Mouse (Mus musculus): ENCODE measurements around the gene Hoxa5.
A peak's percentile ranks its signal among the peaks of the same experiment; 100 is the strongest.

The Hoxa5 gene

GRCm38 (mm10) chr6:52204050-52204752 lies at the start of gene Hoxa5:
Hoxa5 (minus strand) TSS chr6:52204587.
- DNase-seq = peak; percentile 81 to 88

DNA sequence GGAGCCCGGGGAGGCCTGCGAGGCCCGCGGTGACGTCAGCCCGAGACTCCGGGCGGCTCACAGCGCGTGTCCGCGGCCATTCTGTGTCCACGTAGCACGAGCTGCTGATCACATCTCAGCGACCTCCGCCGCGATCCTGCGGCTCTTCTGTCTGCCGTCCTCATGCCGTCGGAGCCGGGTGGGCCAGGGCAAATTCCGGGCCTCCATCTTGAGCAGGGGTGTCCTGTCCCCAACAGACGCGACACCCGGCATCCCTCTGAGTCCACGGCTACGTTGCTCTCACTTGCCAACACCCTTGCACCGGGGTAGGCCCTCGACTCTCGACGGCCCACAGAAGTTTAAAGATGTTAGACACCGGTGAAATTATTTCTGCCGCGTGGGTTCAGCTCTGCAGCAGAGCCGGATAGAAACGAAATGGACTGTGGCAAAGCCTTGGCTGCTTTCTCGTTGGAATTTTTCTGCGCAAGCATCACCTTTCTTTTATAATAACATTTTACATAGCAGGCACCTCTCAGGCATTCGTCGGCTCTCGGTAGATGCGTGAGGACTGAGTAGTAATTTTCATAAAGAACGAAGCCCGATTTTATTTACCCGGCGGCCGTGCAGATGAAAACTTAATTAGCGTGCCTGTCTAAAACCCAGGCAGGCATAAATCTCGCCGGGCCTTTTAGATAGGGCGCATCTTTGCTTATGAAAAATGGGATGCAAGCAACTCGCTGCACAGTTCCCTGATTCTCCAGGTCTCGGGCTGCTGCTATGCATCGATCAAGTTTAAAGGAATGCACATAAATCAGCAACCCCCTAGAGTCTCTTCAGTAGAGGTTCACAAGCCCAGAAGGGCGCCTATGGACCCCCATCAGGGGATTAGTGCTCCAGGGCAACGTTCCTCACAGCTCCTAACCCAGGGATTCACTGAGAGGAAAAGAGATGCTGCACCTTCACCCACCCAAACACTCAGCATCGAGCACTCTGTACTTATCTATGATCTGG lies 49.4 kb upstream of the Hoxa5 start:
- no peak for DNase-seq

DNA sequence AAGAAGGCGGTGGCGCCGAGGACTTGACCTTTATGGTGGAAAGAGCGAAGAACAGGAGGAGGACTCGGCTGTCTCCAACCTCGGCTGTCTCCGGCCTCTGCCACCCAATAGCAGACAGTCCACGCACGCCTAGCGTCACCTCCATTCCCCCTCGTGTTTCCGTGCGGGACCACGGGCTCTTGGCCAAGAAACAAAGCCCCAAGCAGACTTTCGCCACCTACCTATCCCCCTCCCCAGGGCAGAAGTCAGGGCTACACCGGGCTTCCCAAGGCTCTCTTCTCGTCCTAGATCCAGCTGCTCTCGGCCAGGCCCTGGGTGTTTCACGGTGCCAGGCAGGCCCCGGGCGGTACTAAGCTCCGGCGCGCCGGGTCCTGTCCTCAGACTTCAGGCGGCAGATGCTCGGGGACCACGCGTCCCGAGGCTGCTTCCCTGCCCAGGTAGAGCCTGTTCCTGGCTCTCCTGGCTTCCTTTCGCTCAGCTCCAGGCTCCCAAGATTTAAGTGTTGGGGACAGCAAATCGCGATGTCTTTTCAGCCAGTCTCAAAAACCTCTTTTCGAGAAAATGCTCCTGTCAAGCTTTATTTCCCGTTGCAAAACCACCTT lies 48.5 kb upstream of the Hoxa5 start:
- DNase-seq = no peak

- no peak for DNase-seq
These were observed 47.8 kb upstream of the Hoxa5 start for GRCm38 (mm10) chr6:52252016-52252774.

DNA sequence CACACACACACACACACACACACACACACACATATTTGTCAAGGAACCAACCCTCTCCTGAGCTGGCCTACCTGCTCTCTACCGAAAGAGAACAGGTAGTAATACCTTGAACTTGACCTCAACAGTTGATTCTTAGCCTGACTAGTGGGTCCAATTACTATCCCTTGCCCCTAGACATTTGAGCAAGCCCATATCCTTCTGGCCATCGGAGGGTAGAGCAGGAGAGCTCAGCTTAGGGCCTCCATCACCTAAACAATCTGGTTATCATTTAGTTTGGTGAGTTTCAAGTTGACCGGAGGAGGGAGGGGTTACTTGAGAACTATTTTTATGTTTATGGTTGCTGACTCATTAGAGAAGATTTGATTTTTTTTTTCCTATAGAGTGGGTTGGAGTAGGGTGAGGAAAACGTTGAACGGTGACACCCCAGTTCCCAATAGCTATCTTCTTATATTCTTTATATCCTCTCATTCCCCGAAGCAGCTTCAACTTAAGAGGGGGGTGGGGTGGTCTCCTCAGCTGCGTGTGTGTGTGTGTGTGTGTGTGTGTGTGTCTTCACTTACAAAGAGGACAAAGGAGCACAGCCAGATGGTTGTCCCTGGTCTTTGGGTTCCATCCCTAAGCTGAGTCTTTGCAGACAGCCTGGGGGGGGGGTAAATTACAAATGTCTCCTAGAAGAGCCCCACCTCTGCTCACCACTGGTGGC lies 46.9 kb upstream of the Hoxa5 start:
- no peak for DNase-seq

DNA sequence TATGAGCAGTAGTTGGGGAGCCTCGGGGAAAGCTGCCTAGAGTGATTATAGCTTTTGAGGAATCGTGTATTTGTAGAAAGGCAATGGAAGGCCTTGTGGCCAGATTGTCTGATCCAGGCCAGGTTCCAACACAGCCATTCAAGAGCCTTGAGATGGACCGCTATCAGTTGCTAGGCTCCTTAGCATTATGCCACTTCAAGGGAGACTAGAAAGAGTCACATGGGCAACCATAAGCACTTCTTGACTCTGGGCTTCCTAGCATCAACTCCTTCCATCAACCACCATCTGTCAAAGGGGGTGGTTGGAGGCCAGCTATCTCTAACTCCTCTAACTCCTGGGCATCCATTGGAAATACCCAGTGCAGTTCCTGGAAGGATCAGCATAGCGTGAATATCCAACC lies 45.4 kb upstream of the Hoxa5 start:
- no peak for DNase-seq

DNA sequence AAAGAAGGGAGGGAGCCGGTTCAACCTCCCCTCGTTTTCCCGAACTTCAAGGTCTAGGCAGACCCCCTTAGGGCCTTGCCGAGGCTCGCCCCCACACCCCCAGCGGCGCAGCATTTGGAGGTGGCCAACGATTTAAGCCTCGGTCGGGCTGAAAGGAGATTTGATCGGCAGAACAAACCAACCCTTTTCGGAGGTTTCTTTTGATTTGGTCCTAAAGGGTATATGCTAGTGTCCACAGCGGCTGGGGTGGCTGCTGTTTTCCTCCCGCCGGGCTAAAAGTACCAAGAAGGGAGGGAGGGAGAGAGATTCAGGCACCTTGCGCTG lies 45.0 kb upstream of the Hoxa5 start:
- no peak for DNase-seq

GRCm38 (mm10) chr6:52248638-52249414 lies 44.4 kb upstream of the Hoxa5 start:
- DNase-seq = no peak

- no peak for DNase-seq
These were observed 43.6 kb upstream of the Hoxa5 start for GRCm38 (mm10) chr6:52247766-52248637.

DNA sequence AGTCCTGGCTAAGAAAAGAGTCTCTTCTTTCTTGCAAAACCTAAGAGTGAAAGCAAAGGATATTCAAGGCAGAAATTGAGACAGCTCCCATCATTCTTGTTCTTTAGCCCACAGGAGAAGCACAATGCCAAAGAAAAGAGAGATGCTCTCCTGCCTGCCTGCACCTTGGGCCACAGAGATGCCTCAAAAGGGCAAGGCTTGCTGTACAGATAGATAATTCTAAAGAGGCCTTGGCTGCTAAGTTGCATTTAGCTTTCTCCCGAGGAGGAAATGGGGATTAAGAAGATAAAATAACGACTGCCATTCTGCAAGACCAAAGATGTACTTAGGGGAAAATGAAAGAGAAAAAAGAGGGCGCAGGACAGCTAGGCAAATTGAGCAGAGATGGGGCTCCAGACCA lies 42.5 kb upstream of the Hoxa5 start:
- no peak for DNase-seq

DNA sequence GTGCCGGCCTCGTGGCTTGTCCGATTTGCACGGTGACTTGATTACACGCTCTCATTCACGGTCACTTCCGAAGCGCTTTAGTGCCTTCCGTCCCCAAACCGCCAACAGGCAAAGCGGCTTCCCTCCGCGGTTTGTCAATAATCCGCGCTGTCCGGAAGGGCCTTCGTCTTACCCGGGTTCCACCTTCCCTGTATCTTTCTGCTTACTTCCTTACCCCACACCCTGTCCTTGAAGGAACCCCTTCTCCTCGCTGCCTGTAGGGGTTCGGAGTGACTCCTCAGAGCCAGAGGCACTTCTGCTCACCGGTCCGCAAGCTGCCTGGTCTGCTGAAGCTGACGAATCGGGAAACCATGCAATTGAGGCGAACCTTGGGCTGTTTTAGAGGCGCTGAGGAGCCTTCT lies 42.0 kb upstream of the Hoxa5 start:
- DNase-seq = no peak

DNA sequence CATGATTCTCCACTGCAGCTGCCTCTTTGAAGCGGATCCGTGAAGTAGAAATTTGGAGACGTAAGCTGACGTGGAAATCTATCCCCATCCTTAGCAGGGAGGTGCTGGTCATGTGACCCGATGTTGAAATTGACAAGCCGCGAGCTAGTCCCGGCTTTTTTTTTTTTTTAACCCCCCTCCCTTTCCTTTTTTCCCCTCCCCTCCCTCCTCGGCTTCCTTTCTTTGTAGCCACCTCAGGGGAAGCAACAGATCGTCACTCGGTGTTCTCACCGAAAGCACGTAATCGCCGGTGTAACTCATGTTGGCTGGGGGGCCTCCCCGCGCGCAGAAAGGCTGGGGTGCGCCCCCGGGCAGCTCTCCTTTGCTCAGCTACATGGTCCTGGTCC lies 41.4 kb upstream of the Hoxa5 start, which contains the start of gene Hoxa11:
Gene Hoxa11 (minus strand): TSS at position 54 of the 386 bp plus-strand sequence.
- DNase-seq = no peak

DNA sequence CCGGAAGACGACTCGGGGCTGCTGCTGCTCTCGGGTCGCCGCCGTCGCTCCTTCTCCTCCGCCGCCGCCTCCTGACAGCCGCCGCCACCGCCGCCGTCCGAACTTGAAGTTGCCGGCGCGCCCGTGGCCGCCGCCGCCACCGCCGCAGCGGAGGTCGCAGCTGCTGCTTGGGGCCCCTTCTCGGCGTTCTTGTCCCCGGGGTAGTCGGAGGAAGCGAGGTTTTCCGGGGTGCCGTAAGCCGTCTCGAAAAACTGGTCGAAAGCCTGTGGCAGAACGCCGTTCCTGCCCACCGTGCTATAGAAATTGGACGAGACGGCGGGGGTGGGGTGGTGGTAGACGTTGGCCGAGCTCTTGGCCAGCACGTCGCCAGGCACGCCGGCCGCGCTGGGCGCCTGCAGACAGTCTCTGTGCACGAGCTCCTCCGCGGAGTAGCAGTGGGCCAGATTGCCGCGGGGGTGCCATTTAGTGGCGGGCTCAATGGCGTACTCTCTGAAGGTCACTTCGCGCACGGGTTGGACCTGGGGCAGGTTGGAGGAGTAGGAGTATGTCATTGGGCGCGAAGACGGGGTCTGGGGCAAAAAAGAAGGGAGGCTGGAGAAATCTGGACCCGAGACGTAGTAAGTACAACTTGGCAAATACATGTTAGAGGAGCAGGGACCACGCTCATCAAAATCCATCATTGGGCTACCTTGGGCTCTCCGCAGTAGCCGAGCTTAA lies 40.8 kb upstream of the Hoxa5 start:
- peak in 1 of 2 experiments; percentile 2 for DNase-seq

- DNase-seq = no peak
These were observed 40.2 kb upstream of the Hoxa5 start for GRCm38 (mm10) chr6:52244471-52245039.

DNA sequence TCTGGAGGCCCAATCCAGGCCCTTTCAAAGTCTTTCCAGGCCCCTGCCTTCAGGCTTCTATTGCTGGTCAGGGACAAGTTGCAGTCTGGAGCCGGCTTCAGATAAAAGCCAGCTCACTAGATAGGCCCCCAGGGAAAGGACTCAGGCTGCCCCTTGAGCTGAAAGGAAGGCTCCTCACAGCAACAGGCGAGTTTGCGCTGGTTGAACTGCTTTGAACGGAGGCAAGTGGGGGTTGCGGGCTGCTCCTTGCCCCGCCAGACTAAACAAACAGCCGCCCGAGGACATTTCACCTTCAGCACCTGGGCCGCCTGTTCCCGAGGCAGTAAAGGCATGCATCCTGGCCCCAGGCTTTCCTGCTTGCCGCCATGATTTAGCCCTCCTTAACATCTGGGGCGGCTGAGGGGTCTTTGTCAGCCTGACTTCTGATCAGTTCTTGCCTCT lies 39.3 kb upstream of the Hoxa5 start:
- DNase-seq = no peak

DNA sequence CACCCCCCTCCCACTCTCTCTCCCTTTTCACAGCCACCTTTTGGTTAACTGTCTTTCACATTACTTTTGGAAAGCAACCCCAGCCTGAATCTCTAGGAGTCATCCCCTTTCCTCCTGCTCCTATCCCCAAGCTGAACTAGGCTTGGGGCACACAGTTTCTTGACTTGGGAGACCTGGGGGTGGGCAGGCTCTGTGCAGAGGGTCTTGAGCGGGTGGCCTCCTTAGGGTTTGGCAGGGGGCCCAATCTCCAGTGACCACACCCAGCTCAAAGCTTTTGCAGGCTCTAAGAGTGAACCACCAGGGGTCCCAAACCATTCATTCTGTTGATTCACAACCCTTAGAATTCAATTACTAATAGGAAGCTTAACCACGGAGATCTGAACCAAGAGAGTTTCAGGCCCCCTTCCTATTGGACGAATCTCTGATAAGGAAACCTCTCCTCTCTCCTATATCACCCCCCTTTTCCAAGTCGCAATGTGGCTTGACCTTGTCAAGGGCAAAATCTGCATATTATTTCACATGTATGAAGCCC lies 38.5 kb upstream of the Hoxa5 start:
- no peak for DNase-seq

DNA sequence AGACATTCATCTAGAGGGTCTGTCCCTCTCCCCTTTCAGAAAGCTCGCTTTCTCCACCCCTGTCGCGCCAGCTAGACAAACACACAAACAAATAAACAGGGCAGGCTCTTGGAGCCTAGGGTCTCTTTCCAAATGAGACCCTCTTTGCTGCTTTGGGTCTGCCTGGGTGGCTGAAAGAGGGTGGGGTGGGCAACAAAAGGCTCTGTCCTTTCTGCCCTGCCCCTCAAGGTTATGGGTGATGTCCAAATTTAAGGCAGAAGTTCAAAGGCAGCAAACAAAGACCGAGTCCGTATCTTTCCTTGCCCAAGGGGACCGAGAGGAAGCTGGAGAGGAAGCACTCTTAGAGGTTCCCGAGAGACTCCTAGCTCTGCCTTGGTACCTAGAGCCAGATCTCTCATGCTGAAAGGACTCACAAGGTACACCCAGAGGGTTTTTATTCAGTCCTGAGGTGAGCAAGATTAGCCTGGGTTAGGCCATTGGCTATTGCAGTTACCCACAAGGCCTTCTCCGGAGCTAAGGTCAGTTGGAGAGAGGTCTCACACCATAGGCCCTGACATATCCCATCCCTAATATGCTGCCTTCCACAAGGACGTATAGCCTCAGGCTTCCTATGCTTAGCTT lies 36.7 kb upstream of the Hoxa5 start:
- DNase-seq = no peak

DNA sequence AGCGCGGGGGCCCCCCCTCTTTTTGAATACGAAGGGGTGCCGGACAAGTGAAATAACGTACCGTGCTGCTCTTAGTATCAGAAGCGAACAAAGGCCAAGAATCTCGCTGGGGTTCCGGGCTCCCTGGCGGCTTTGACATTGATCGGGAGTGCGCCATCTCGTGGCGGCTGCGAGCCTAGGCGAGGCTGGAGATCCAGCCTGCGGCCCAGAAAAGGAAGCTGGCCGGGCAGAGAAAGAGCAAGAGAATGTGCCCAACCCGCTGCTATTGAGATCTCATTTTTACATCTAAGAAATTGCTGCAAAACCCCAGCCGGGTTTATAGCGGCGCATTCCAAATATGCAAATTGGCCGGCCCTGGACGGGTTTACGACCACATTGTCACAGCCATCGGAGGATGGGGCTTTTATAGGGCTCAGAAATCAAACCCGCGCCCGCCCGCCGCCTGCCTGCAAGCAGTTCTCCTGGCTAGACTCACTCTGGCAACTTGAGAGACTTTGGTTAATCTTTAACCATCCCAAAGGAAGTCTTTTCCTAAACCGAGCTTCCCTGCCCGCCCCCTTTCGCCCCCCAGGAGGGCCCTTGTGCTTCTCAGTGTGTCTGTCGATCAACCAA lies 36.1 kb upstream of the Hoxa5 start, which contains the start of gene Hoxa10:
Gene Hoxa10 (minus strand): TSS at position 466 of the 612 bp plus-strand sequence.
- peak; percentile 71 to 72 for DNase-seq

All from lung, adult 18-20 months (tissue).